Mouse (Mus musculus): ENCODE measurements at regions not wholly inside any gene's neighbourhood (a gene's known extent, or its start where the extent isn't known, plus 50 kb on each side); places are given as distances from the start of the nearest gene placed in this dataset.
A peak's percentile ranks its signal among the peaks of the same experiment; 100 is the strongest.

DNA sequence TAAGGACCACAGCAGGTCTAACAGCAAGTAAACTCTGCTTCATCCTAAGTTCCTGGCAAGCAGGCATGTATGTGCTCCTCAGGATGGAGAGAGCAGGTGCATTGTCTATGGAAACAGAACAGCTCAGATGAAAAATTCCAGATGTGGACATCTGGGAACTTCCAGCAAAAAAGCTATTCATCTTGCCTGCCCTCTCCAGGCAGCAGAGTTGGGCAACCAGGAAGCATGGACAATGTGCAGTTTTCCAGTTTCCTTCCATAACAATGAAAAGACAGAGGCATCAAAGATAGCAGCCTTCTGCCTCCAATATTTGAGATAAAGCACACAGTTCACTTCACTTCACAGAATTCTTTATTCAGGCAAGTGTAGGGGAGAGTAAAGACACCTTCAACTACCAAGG is 236.7 kb downstream of the Fam49a start:
- no peak for DNase-seq

DNA sequence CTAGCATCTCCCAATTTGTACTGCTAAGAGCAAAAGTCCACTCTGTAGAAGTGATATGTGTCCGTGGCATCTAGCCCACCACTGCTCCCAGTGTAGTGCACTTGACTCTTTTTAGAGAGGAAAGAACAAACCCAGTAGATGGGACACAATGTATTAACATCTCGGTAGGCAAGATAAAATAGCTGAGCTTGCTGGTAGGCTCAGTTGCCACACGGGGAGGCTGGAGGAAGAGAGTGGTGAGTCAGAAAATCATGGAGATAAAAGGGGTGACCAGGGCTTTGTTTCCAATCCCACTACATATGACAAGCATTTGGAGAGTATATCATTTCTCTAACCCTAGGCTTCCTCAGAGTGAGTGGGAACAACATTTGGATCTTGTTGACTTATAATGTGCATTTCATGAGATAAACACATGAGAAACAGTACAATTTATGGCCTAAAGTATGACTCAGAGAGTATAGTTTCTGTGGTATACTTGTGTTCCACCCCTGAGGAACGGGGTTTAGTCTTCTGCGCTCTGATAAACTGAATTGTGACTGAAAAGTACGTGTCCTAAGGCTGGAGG is 235.4 kb downstream of the Fam49a start:
- DNase-seq = no peak

DNA sequence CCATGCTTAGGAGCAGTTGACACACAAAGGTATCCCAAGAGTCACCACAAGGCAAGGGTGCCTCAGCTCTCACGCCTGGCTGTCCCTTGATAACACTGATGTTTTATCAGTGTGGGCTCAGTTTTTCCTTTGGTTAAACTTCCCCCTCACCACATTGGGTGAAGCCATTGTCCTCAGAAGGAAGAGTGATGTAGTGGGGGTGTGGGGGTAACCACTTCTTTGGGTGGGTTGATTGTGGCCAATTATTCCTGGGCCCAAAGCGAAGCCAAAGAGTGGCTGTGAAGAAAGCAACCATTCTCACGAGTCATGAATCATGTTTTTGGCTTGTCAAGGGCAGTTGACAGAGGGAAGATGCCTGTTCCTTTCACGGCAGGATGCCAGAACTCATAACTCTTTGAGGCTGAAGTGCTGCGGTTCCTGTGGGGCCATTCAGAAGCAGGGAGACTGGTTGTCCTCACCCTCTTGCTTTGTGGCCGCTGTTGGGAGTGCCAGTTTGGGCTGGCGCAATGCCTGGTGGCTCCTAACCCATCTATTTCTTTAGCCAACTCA is 234.7 kb downstream of the Fam49a start:
- DNase-seq = peak; percentile 70

DNA sequence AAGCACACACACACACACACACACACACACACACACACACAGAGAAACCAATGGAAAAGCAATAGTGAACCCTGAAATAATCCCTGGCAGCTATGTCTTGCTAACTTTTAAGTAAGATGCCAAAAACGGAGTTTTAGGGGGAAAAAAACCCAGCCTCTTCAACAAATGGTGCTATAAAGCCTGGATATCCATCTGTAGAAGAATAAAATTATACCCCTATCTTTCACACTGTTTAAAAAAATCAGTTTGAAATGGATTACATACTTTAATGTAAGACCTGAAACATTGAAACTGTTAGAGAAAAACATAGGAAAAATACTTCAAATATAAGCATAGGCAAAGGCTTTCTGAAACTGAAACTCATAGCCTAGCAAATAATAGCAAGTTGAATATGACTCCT is 228.2 kb downstream of the Fam49a start:
- no peak for DNase-seq

DNA sequence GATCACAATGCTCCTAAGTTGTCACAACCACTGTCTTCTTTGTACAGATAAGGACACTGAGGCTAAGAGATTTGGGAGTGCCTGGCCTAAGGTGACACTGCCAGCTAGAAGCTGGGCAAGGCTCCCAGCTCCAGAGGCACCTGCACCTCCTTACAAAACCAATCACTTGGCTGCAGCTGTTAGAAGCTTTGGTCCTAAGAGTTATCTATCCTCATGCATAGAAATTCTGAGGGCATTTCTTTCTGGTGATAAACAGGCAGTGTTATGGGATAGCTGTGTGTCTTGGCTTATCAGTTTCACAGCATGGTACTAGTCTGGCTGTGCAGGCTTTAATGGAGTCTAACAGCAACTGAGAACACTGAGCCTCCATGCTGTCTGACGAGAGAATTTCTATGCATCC is 226.2 kb downstream of the Fam49a start:
- DNase-seq = no peak

DNA sequence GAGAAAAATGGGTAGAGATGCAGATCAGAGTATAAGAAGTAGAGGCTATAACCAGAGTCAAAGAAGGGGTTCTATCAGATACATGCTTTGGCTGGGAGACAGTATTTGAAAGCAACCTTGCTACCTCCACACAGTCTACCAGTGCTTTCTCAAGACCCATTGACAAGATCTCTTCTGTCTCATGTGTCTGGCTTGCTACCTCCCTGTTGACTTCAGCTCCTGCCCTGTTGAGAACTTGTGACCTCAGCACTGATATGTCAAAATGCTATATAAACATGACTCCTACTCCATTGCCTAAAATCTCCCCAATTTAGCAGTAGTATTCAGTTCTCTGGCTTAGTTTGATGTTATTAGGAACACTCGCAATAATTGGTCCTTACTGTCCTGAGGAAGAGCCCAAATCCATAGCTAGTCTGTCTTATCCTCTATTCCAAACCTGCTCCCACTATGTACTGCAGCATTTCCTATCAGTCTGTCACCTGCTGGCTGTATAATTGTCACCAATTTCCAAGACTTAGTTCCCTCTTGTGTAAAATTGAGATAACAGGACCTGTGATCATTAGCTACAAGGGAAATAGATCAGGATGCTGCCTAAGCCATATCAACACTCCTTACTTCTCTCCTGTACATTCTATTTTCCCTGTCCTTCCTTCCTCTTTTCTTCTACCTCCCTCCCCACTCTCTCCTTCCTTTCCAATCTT is 224.9 kb downstream of the Fam49a start:
- no peak for DNase-seq

DNA sequence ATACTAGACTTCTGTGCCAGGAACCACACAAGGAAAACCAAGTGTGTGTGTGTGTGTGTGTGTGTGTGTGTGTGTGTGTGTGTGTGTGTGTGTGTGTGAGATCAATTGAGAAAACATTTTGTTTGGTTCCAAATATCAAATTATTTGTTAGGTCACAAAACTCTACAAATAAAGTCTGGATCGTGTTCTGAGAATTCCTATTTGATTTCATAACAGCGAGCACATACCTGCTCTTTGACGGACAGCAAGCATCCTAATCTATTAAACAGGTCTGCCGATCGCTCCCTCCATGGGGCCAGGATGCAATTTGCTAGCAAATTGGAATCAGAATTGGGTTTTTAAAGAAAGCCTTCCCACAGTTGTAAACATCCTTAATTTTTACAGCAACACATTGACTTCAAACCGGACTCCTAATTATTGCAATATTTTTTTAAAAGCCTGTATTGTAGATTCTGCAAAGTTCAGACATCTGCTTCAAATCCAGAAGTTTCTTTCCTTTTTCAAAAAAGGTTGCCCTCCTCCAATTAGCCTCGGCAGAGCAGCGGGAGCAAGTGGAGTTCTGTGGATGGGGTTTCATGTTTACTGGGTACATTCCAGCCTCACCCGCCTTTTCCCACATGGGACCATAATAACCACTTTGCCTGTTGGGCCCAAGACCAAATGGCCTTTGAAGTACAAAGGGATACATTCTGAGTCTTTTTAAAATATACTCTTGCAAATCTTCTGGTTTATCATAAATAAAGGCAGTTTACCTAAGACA is 223.2 kb downstream of the Fam49a start:
- no peak for DNase-seq

DNA sequence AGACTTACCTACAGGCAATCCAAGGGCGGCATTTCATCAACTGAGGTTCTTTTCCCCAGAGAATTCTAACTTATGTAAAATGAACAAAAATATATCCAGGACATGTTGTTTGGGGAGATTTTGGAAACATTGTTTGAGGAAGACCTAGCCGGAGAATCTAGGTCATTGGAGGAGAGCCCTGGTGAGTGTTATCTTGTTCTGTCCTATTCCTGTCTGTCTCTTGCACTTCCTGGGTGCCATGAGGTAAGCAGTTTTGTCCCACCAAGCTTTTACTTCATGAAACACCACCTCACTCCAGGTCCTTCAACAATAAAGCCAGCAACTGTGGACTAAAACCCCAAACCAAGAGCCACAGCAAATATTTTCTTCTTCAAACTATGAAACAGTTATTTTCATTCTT is 218.5 kb downstream of the Fam49a start:
- DNase-seq = no peak

DNA sequence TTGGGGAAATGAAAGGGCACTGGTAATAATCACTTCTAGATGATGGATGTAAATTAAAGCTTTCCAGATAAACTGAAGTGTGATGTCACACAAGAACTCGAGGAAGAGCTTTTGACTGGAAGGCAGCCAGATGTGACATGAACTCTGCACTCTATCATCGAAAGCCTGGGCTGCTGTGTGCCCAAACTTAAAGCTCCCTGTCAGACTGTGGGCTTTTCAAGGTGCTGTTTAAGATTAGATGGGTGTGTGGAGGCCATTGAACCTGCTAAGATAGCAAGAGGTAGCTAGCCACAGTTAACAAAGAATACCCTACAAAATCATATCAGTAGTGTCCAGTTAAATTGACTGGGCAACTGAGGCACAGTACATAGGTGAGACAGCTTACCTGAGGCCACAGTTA is 190.1 kb downstream of the Fam49a start:
- no peak for DNase-seq

DNA sequence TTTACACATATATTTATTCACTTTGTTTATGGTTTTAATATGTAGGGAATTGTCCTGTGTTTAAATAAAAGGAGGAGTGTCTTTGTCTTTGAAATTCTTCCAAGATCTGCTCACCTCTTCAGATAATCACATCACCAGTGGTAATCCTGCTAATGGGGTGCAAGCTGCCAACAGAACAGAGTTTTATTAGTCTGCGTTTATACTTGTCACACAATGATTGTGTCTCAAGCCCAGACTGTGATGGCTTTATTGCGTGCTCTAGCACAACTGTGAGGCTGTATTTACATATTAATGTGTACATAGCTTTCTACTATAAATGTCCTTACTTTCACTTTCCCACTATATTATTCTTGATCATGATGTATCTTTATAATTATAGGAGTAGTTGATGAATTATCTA is 184.8 kb downstream of the Fam49a start:
- DNase-seq = no peak

DNA sequence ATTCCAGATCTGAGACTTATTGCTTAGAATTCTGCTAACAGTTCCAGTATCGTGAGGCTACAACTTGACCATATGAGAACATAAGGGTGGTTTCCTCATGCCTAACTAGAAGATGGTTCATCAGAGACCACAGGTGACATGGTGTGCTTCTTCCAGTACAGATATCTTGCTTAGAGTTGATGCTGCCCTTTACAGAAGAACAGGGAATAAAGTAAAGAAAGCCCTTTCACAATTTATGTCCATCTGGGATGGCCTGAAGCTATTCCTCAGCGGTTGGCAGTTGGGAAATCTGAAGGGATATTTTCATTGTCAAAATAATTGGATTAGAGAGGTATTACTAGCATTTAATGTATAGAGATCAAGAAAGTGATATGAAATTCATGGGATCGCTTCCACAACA is 184.3 kb downstream of the Fam49a start:
- no peak for DNase-seq

DNA sequence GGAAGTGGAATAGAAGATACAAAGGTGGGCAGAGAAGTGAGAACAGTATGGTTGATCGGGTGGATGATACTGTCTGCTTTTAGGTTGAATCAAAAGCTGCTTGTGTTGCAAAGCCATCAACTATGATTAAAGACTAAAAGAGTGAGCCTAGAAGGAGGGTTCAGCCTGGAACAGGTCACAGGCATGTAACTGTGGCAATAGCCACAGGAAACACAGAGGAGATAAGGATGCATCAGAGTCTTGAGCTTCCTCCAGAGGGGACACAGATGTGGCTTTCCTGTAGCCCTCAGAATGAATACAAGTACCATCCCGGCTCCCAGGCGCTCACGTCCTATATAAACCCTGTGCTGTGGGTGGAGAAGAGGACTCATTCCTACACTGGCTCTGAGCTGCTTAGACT is 180.9 kb downstream of the Fam49a start:
- DNase-seq = no peak

DNA sequence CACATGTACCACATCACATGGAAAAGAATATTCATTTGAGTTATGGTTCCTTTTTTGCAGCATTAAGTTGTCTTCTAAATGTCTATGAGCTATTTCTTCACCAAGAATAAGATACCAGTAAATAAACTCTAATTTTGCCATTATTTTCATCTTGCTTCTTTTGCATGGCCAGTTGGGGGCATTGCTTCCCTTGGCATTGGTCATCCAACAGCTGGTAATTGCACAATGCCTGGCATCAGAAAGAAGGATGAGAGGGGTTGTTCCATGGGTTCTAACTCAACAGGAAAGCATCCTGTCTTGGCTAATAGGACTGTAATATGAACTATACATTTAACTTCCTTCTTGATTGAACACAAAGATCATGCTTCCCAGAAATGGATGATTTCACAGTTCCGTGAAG is 174.4 kb downstream of the Fam49a start:
- no peak for DNase-seq

DNA sequence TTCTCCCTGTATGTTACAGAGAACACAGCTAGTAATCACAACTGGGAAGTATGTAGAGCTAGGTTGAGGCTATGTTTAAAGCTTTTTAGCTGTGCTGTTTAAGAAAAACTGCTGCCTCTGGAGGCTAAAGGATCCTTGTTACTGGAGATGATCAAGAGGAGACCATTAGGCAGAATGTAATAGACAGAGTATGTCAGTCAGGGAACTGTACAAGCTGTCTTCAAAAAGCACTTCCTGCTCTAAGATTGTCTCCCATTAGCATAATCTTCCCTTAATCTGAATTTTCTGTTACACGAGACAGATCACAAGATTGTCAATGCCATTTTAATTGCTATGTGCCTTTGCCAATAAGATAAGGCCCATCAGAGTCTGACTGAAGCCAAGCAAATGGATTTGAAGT is 170.7 kb downstream of the Fam49a start:
- no peak for DNase-seq

Measured in kidney, postnatal 14 days (tissue).